Mouse (Mus musculus): Measurements from ENCODE around the gene Fosb.

The Fosb gene

DNA sequence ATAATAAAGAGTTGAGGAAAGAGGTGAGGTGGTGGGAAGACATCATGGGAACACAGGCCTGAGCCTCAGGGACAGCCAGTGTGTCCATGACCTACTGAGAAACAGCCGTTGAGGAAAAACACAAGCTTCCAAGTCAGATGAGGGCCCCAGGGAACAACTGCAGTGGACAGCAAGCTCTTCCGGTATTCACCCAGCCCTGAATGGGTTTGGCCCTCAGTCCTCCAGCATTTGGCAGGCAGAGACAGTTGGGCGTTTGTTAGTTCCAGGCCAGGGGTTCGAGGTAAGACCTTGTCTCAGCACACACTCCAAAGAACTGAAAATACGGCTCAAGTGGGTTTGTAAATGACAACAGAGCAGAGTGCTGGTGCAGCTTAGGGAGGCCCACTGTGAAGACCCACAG, 56.4 kb downstream of the Fosb start:
- intact Hi-C loops (cut with DNase I): no loop called here

Data from adrenal gland (tissue).